Mouse (Mus musculus) olfactory bulb, adult 2 months (tissue): ENCODE measurements at regions not wholly inside any gene's neighbourhood (a gene's known extent, or its start where the extent isn't known, plus 50 kb on each side); places are given as distances from the start of the nearest gene placed in this dataset.

Source experiments
- CTCF ChIP-seq: fragments of 200-500 bp; IDR thresholded peaks from 2 replicates; pipeline ENCODE4 v1.5.1; 2012; ENCODE audit warnings: low read depth, mild to moderate bottlenecking, low read length, moderate library complexity; ENCODE audit not compliant: insufficient read depth
- POLR2A ChIP-seq: fragments of 200-500 bp; IDR thresholded peaks from 2 replicates; pipeline ENCODE4 v1.6.1; 2012; ENCODE audit warnings: mild to moderate bottlenecking, low read depth, low read length, moderate library complexity; ENCODE audit not compliant: insufficient read depth

- no peak for TF ChIP-seq CTCF
- no peak for TF ChIP-seq POLR2A
Observed at GRCm38 (mm10) chr16:73449836-73450235, 961.8 kb downstream of the Robo2 start.
